In genomic region chr13:49372370-49373060, GRCm38 (mm10) we compare ENCODE assay signal across 9 mouse cellular contexts. TPM values are rescaled to one million over a fixed set of nuclear protein-coding genes. Genes with fewer than 3 reads are reported as not detected.
DNase-seq lines count a peak whose midpoint lies in the region; ATAC-seq lines count a peak whose summit lies in the region.
"Had no signal": no experiment of that assay in that cellular context is flagged by ENCODE, and none has a peak within 500 bp of the region (broad histone marks: within the 10 kb centered on the region; RNA-seq: fewer than 3 reads in every experiment).

No protein-coding gene starts in this region.

- no peaks in the 10 kb centered on the region for H3K27me3 ChIP-seq in neural tube, embryonic 13.5 days
- H3K27me3 ChIP-seq in heart, embryonic 13.5 days (replicated peaks) = no peaks in the 10 kb centered on the region
- H3K27me3 ChIP-seq: limb, embryonic 12.5 days had no signal

- H3K9me3 ChIP-seq in neural tube, embryonic 13.5 days = no peaks in the 10 kb centered on the region
- H3K9me3 ChIP-seq in heart, embryonic 13.5 days = no peaks in the 10 kb centered on the region
- H3K9me3 ChIP-seq: limb, embryonic 12.5 days had no signal

- peak; percentile 73 for DNase-seq in gastrocnemius, adult 18-20 months (ENCODE audit: low spot score)
- no peak for DNase-seq in gastrocnemius, postnatal 4 days (ENCODE audit: low spot score in 2 of 2)
- no peak for DNase-seq in neural tube, embryonic 10.5 days (ENCODE audit: extremely low spot score, low spot score)
- DNase-seq in right cerebral cortex, postnatal 36 days (ENCODE audit: low spot score in 2 of 2) = peak; percentile 55 to 71
- no peak for DNase-seq in retina, postnatal 1 day

- H3K4me3 ChIP-seq in neural tube, embryonic 13.5 days = no peak overlapping the region
- H3K4me3 ChIP-seq in heart, embryonic 13.5 days = no peak overlapping the region
- H3K4me3 ChIP-seq: limb, embryonic 12.5 days had no signal

- no peak overlapping the region for H3K4me2 ChIP-seq in neural tube, embryonic 13.5 days
- no peak overlapping the region for H3K4me2 ChIP-seq in heart, embryonic 13.5 days
- H3K4me2 ChIP-seq: limb, embryonic 12.5 days had no signal

- ATAC-seq in neural tube, embryonic 13.5 days (ENCODE audit: low read depth) = no peak
- ATAC-seq in heart, embryonic 13.5 days (ENCODE audit: extremely low read depth, insufficient number of reproducible peaks, low FRiP score, low TSS enrichment) = no peak
- no peak for ATAC-seq in erythroid progenitor cell, adult 5-6 weeks (replicated peaks; ENCODE audit: low FRiP score, poor library complexity, severe bottlenecking)

- WGBS in neural tube, embryonic 13.5 days = 88% methylated on average over 9 of the region's 9 CpGs
- 80% methylated on average over 9 of the region's 9 CpGs for WGBS in heart, embryonic 13.5 days

- peak overlapping the region; percentile 67; the same call in 1 of the 2 replicates for H3K27ac ChIP-seq in neural tube, embryonic 13.5 days (replicated peaks)
- H3K27ac ChIP-seq in heart, embryonic 13.5 days (replicated peaks) = peak overlapping the region; percentile 90

- H3K9ac ChIP-seq in neural tube, embryonic 13.5 days = no peak overlapping the region
- peak overlapping the region; percentile 11; the same call in 1 of the 2 replicates for H3K9ac ChIP-seq in heart, embryonic 13.5 days
- H3K9ac ChIP-seq: limb, embryonic 12.5 days had no signal

- H3K36me3 ChIP-seq in neural tube, embryonic 13.5 days = peaks cover 72% of the 10 kb centered on the region
- peaks cover 73% of the 10 kb centered on the region for H3K36me3 ChIP-seq in heart, embryonic 13.5 days

- H3K4me1 ChIP-seq in neural tube, embryonic 13.5 days (replicated peaks) = peaks cover 29% of the 10 kb centered on the region; the same call in 1 of the 2 replicates
- peaks cover 61% of the 10 kb centered on the region for H3K4me1 ChIP-seq in heart, embryonic 13.5 days

RNA-seq across cellular contexts. Expression of gene Bicd2, which starts 31.1 kb away (rescaled TPM):
- 10 to 100 TPM; 23.4 to 28.6 TPM for total RNA-seq in gastrocnemius, adult 18-20 months (2021)
- total RNA-seq in gastrocnemius, postnatal 4 days (2021) = 10 to 100 TPM; 32.9 to 35.7 TPM
- 35.4 and 35.9 TPM in 2 replicates for polyA plus RNA-seq in neural tube, embryonic 13.5 days (2015; fragmentation: Nextera tagmentation; extraction: Ambion mirVana)
- polyA plus RNA-seq in heart, embryonic 13.5 days (2015; fragmentation: Nextera tagmentation; extraction: Ambion mirVana) = 38.7 and 40.6 TPM in 2 replicates
- 12.6 and 19.7 TPM in 2 replicates for total RNA-seq in erythroid progenitor cell, adult 5-6 weeks (2015; ENCODE audit: low replicate concordance)
- total RNA-seq in erythroid progenitor cell, adult 5-6 weeks (2017; ENCODE audit: low replicate concordance) = 28.8 and 35.2 TPM in 2 replicates

RNA-seq across cellular contexts. Expression of gene Ippk, which starts 48.5 kb away (rescaled TPM):
- 1 to 10 TPM; 5.9 to 6.6 TPM for total RNA-seq in gastrocnemius, adult 18-20 months (2021)
- total RNA-seq in gastrocnemius, postnatal 4 days (2021) = 1 to 10 TPM; 7.0 to 8.9 TPM
- polyA plus RNA-seq in neural tube, embryonic 13.5 days (2015; fragmentation: Nextera tagmentation; extraction: Ambion mirVana) = 12.5 and 13.4 TPM in 2 replicates
- polyA plus RNA-seq in heart, embryonic 13.5 days (2015; fragmentation: Nextera tagmentation; extraction: Ambion mirVana) = 11.5 and 12.5 TPM in 2 replicates
- 1.4 and 1.7 TPM in 2 replicates for total RNA-seq in erythroid progenitor cell, adult 5-6 weeks (2015; ENCODE audit: low replicate concordance)
- 3.7 TPM in 2 replicates for total RNA-seq in erythroid progenitor cell, adult 5-6 weeks (2017; ENCODE audit: low replicate concordance)

RNA-seq across cellular contexts. Expression of gene Fgd3, which starts 52.4 kb away (rescaled TPM):
- total RNA-seq in gastrocnemius, adult 18-20 months (2021) = under 1 TPM; 0.41 to 0.90 TPM
- total RNA-seq in gastrocnemius, postnatal 4 days (2021) = 1 to 10 TPM in 1 of 2 experiments, under 1 TPM in 1; 0.98 to 1.5 TPM
- 3.1 and 3.8 TPM in 2 replicates for polyA plus RNA-seq in neural tube, embryonic 13.5 days (2015; fragmentation: Nextera tagmentation; extraction: Ambion mirVana)
- polyA plus RNA-seq in heart, embryonic 13.5 days (2015; fragmentation: Nextera tagmentation; extraction: Ambion mirVana) = 0.05 and 0.23 TPM in 2 replicates
- 1.8 and 3.4 TPM in 2 replicates for total RNA-seq in erythroid progenitor cell, adult 5-6 weeks (2015; ENCODE audit: low replicate concordance)
- total RNA-seq in erythroid progenitor cell, adult 5-6 weeks (2017; ENCODE audit: low replicate concordance) = 3.1 and 5.5 TPM in 2 replicates

Comparison
In these comparisons a context has a peak if more than half of its experiments do, and no peak if none do; other contexts are left out.
1. DNase-seq: peak in gastrocnemius, adult 18-20 months (single experiment) and right cerebral cortex, postnatal 36 days (2 of 2); none in gastrocnemius, postnatal 4 days (0 of 2), neural tube, embryonic 10.5 days (single experiment) and retina, postnatal 1 day (single experiment).